Mouse (Mus musculus) heart, postnatal 0 days (tissue): ENCODE results near the gene H3f3a.

ENCODE experiments used
- CTCF ChIP-seq: IDR thresholded peaks from 2 replicates; pipeline ENCODE4 v1.5.1; 2016; ENCODE audit warnings: antibody characterized with exemption, control low read depth, low read depth
- EP300 ChIP-seq: IDR thresholded peaks from 2 replicates; pipeline ENCODE4 v1.6.1; 2016; ENCODE audit warnings: antibody characterized with exemption, low read depth

DNA sequence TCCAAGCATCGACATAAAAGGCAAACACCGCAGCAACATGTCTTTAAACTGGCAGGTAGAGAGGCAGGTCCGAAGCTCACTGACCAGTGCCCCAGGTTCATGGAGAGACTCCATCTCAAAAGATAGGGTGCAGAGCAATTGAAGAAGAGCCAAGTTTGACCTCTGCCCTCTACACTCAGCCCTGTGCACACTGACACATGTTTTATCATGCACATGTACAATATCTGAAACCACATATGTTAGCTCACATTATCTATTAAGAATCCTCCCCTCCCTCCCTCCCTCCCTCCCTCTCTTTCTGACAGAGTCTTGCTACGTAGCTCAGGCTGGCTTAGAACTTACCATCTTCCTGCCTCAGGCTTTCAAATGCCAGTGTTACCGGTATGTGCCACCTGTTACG, 7.4 kb upstream of the H3f3a start:
- TF ChIP-seq CTCF: no peak
- TF ChIP-seq EP300: no peak
